Mouse (Mus musculus) left cerebral cortex, postnatal 14 days (tissue): ENCODE results near the gene Drg1. TPM values are rescaled to one million over a fixed set of nuclear protein-coding genes. Genes with fewer than 3 reads are reported as not detected.
"Not testable (repeated sequence)": the region's sequence is repeated elsewhere in the genome, so short reads cannot be mapped to it uniquely, and the experiment has no call there.

Experiments used
- DNase-seq, 2 experiments: peaks; one replicate each; pipeline ENCODE4 v3.0.0; 2021 to 2022; ENCODE audit warnings: low spot score in 2 of 2, mixed read lengths in 1 of 2
- intact Hi-C: fragments of 180-260 bp; cut with DNase I; formaldehyde crosslinking; loops from one replicate; pipeline ENCODE4 v1.15.1; 2025
- total RNA-seq, 2 experiments: library from RNA; stranded (reverse); gene quantifications; 2 replicates each; pipeline ENCODE4 v1.2.3; 2021

Gene Drg1
- total RNA-seq, 2 experiments from 2014 or later, result 89.7 to 91.4 TPM

- intact Hi-C loops, DNase-seq: not testable (repeated sequence)
Observed at GRCm38 (mm10) chr11:3150677-3151003, 115.6 kb downstream of the Drg1 start.

DNA sequence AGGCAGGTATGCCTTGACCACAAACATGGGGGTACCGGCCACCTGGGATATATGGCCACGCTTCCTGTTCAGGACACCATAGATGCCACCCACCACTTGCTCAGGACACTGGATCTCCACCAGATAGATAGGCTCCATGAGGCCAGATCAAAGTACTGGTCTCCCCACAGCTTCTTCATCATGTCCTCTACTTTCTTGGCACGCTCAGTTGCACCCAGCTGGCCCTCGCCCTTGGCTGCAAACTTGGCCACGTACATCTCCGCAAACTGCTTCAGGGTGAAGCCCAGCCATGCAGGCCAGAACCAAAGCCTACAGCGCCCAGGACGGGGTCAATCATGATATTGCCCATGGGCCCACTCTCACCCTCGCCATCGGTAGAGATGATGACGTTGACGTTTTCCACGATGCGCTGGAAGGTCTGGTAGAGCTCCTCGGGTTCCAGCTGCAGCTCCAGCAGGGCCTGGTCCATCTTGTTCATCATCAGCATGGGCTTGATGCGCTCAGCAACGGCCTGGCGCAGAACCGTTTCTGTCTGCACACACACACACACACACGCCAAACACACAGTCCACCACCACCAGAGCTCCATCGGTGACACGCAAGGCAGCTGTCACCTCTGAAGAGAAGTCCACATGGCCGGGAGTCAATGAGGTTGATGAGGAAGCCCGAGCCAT is 116.1 kb downstream of the Drg1 start:
- intact Hi-C loops, DNase-seq: not testable (repeated sequence)

GRCm38 (mm10) chr11:3149471-3149870 is 116.7 kb downstream of the Drg1 start:
- DNase-seq, result not testable (repeated sequence)

DNA sequence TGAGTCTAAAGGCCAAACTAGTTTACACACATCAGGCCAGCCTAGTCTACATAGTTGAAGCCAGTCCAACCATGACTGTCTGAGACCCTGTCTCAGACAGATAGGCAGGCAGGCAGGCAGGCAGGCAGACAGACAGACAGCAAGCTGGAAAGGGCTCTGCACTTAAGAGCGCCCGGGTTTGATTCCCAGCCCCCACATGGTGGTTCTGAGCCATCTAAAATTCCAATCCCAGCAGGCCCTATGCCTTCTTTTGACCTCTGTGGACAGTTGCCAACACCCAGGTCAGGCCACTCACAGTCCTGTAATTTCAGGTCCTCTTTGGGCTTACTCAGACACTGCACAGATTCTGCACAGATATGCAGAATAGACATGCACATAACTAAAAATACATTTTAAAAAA is 119.4 kb downstream of the Drg1 start:
- DNase-seq, intact Hi-C loops: not testable (repeated sequence)

More at GRCm38 (mm10) chr11:3149471-3149870, 116.7 kb downstream of the Drg1 start:
- intact Hi-C loops, result not testable (repeated sequence)

GRCm38 (mm10) chr11:3145359-3146165 is 120.7 kb downstream of the Drg1 start:
- intact Hi-C loops, DNase-seq: not testable (repeated sequence)

- DNase-seq, intact Hi-C loops: not testable (repeated sequence)
Observed at GRCm38 (mm10) chr11:3143984-3144383, 122.2 kb downstream of the Drg1 start.

- intact Hi-C loops, result not testable (repeated sequence)
- peak; percentile 74 to 93 for DNase-seq
Observed at GRCm38 (mm10) chr11:3142413-3142812, 123.8 kb downstream of the Drg1 start.

- DNase-seq, intact Hi-C loops: not testable (repeated sequence)
Observed at GRCm38 (mm10) chr11:3140967-3141535, 125.2 kb downstream of the Drg1 start.

GRCm38 (mm10) chr11:3138323-3138722 is 127.9 kb downstream of the Drg1 start:
- DNase-seq, intact Hi-C loops: not testable (repeated sequence)

Other genes starting within 250 kb of the Drg1 start
- 10 to 100 TPM; 43.2 to 49.5 TPM for gene Sfi1, start 73.0 kb downstream of the Drg1 start, total RNA-seq
- 10 to 100 TPM; 59.0 to 67.2 TPM for gene Eif4enif1, start 64.0 kb downstream of the Drg1 start, total RNA-seq
- gene Patz1, start 22.5 kb upstream of the Drg1 start, total RNA-seq, result 10 to 100 TPM; 39.6 to 43.0 TPM
- gene Pik3ip1, start 64.0 kb upstream of the Drg1 start, total RNA-seq, result 10 to 100 TPM; 25.7 to 26.5 TPM
- gene Limk2, start 142.8 kb upstream of the Drg1 start, total RNA-seq, result 100 to 1,000 TPM; 101 to 104 TPM
- 10 to 100 TPM; 21.7 to 22.4 TPM for gene Rnf185, start 185.9 kb upstream of the Drg1 start, total RNA-seq
- gene Pla2g3, start 221.9 kb upstream of the Drg1 start, total RNA-seq, result 1 to 10 TPM; 3.6 to 7.2 TPM
- gene Inpp5j, start 238.4 kb upstream of the Drg1 start, total RNA-seq, result 10 to 100 TPM; 51.7 to 53.4 TPM
- 100 to 1,000 TPM; 156 to 170 TPM for gene Selenom, start 248.3 kb upstream of the Drg1 start, total RNA-seq